Mouse (Mus musculus) stomach, embryonic 16.5 days (tissue): ENCODE measurements around the gene Slc22a14. TPM values are rescaled to one million over a fixed set of nuclear protein-coding genes. Genes with fewer than 3 reads are reported as not detected.

Experiments
- ATAC-seq: fragments of 200-750 bp; cut with Nextera tagmentation; 2 replicates; pipeline ENCODE4 v1.8.0; 2017; ENCODE audit warnings: moderate number of reproducible peaks, moderate TSS enrichment; ENCODE audit not compliant: insufficient read depth, low FRiP score
- H3K27ac ChIP-seq: fragments of 300-500 bp; sonication (generic); 2 replicates; pipeline ENCODE4 v1.5.1; 2014; ENCODE audit warnings: low read length
- H3K27me3 ChIP-seq: fragments of 300-500 bp; sonication (generic); 2 replicates; pipeline ENCODE4 v1.6.1; 2014; ENCODE audit warnings: low read length, control low read depth, mixed read lengths; ENCODE audit not compliant: control insufficient read depth, insufficient read depth
- H3K36me3 ChIP-seq: fragments of 300-500 bp; sonication (generic); 2 replicates; pipeline ENCODE4 v1.6.1; 2014; ENCODE audit warnings: low read length; ENCODE audit not compliant: control insufficient read depth, insufficient read depth
- H3K4me1 ChIP-seq: fragments of 300-500 bp; sonication (generic); 2 replicates; pipeline ENCODE4 v1.6.1; 2014; ENCODE audit warnings: low read length, control low read depth, mixed read lengths; ENCODE audit not compliant: control insufficient read depth, insufficient read depth
- H3K4me2 ChIP-seq: fragments of 300-500 bp; sonication (generic); 2 replicates; pipeline ENCODE4 v1.6.1; 2014; ENCODE audit warnings: low read depth, low read length, mixed read lengths
- H3K4me3 ChIP-seq: fragments of 300-500 bp; sonication (generic); replicated peaks from 2 replicates; pipeline ENCODE4 v1.5.1; 2014; ENCODE audit warnings: mild to moderate bottlenecking, low read length
- H3K9ac ChIP-seq: fragments of 300-500 bp; sonication (generic); 2 replicates; pipeline ENCODE4 v1.6.1; 2014; ENCODE audit warnings: low read length
- H3K9me3 ChIP-seq: fragments of 300-500 bp; sonication (generic); replicated peaks from 2 replicates; pipeline ENCODE4 v1.6.1; 2016; ENCODE audit warnings: low read length, control low read depth; ENCODE audit not compliant: control insufficient read depth
- WGBS: fragments of 180-500 bp; shearing (Covaris S2); extraction: QIAGEN DNeasy Blood & Tissue Kit; methylation state at CpG from one replicate; pipeline ENCODE4 v1.1.7; 2014; 5-methylcytosine and 5-hydroxymethylcytosine counted together
- polyA plus RNA-seq: library from polyadenylated mRNA; unstranded; fragments of >200 nt; fragmentation: Nextera tagmentation; extraction: Ambion mirVana; gene quantifications from 2 replicates; pipeline ENCODE4 v1.2.1, GENCODE M21; 2015

The Slc22a14 gene
- polyA plus RNA-seq, 1 experiment from 2014 or later = not detected

GRCm38 (mm10) chr9:119368367-119368766, 3.0 kb upstream of the Slc22a14 start:
- Histone ChIP-seq H3K27me3 (no peaks in the 10 kb centered on the region), H3K4me1 (no peaks in the 10 kb centered on the region), H3K4me3 (no peak overlapping the region), H3K9me3 (no peaks in the 10 kb centered on the region), H3K36me3 (no peaks in the 10 kb centered on the region), H3K4me2 (no peak overlapping the region), H3K9ac (no peak overlapping the region), H3K27ac (no peak overlapping the region)
- ATAC-seq = no peak
- WGBS = 87% methylated on average over 3 of the region's 3 CpGs

GRCm38 (mm10) chr9:119363229-119363628, 2.1 kb downstream of the Slc22a14 start:
- Histone ChIP-seq H3K36me3 (no peaks in the 10 kb centered on the region), H3K4me1 (0 out of 2 replicates have a peak, but pooled peaks cover 1% of the 10 kb centered on the region), H3K4me2 (no peak overlapping the region), H3K4me3 (no peak overlapping the region), H3K9me3 (no peaks in the 10 kb centered on the region), H3K27ac (no peak overlapping the region), H3K9ac (no peak overlapping the region), H3K27me3 (no peaks in the 10 kb centered on the region)
- ATAC-seq = peak; percentile 58; the same call in 1 of the 2 replicates
- 77% methylated on average over 12 of the region's 12 CpGs for WGBS

GRCm38 (mm10) chr9:119361416-119361815, 3.9 kb downstream of the Slc22a14 start:
- Histone ChIP-seq H3K4me2 (no peak overlapping the region), H3K27me3 (no peaks in the 10 kb centered on the region), H3K27ac (no peak overlapping the region), H3K9ac (no peak overlapping the region), H3K4me1 (peaks cover 8% of the 10 kb centered on the region; the same call in 1 of the 2 replicates), H3K9me3 (no peaks in the 10 kb centered on the region), H3K36me3 (no peaks in the 10 kb centered on the region), H3K4me3 (no peak overlapping the region)
- whole genome bisulfite sequencing = 86% methylated on average over 5 of the region's 5 CpGs
- no peak for ATAC-seq

GRCm38 (mm10) chr9:119358058-119358429, 7.3 kb downstream of the Slc22a14 start:
- Histone ChIP-seq H3K4me3 (peak overlapping the region; percentile 77), H3K27me3 (no peaks in the 10 kb centered on the region), H3K27ac (no peak overlapping the region), H3K4me2 (peak overlapping the region; percentile 95), H3K9me3 (no peaks in the 10 kb centered on the region), H3K36me3 (no peaks in the 10 kb centered on the region), H3K4me1 (peaks cover 8% of the 10 kb centered on the region; the same call in 1 of the 2 replicates), H3K9ac (peak overlapping the region; percentile 81)
- ATAC-seq = no peak
- WGBS = 36% methylated on average over 9 of the region's 9 CpGs

- H3K27me3 ChIP-seq = no peaks in the 10 kb centered on the region
- peak within 1 kb of the TSS; percentile 95 for H3K4me2 ChIP-seq
- H3K36me3 ChIP-seq = no peaks in the 10 kb centered on the region
- no peak within 1 kb of the TSS for H3K27ac ChIP-seq
- peak within 1 kb of the TSS; percentile 77 for H3K4me3 ChIP-seq
- peaks cover 8% of the 10 kb centered on the region; the same call in 1 of the 2 replicates for H3K4me1 ChIP-seq
- peak within 1 kb of the TSS; percentile 81 for H3K9ac ChIP-seq
- 2% methylated on average over 65 of the region's 65 CpGs for WGBS
- no peaks in the 10 kb centered on the region for H3K9me3 ChIP-seq
- peak; percentile 92 for ATAC-seq
Observed at GRCm38 (mm10) chr9:119357331-119358057, 7.9 kb downstream of the Slc22a14 start, which contains the start of gene Xylb. Xylb (plus strand) TSS chr9:119357381.

- ATAC-seq = no peak
- H3K9ac ChIP-seq = no peak overlapping the region
- no peaks in the 10 kb centered on the region for H3K9me3 ChIP-seq
- H3K27me3 ChIP-seq = no peaks in the 10 kb centered on the region
- H3K27ac ChIP-seq = no peak overlapping the region
- H3K4me2 ChIP-seq = no peak overlapping the region
- no peak overlapping the region for H3K4me3 ChIP-seq
- 70% methylated on average over 6 of the region's 6 CpGs for WGBS
- no peaks in the 10 kb centered on the region for H3K36me3 ChIP-seq
- peaks cover 8% of the 10 kb centered on the region; the same call in 1 of the 2 replicates for H3K4me1 ChIP-seq
Observed at GRCm38 (mm10) chr9:119355943-119356342, 9.4 kb downstream of the Slc22a14 start.

- no peak for ATAC-seq
- no peak overlapping the region for H3K9ac ChIP-seq
- 56% methylated on average over 6 of the region's 6 CpGs for WGBS
- no peak overlapping the region for H3K27ac ChIP-seq
- H3K36me3 ChIP-seq = peaks cover 4% of the 10 kb centered on the region; the same call in 1 of the 2 replicates
- peaks cover 8% of the 10 kb centered on the region; the same call in 1 of the 2 replicates for H3K4me1 ChIP-seq
- no peaks in the 10 kb centered on the region for H3K9me3 ChIP-seq
- no peak overlapping the region for H3K4me2 ChIP-seq
- H3K4me3 ChIP-seq = no peak overlapping the region
- H3K27me3 ChIP-seq = no peaks in the 10 kb centered on the region
Observed at GRCm38 (mm10) chr9:119353926-119354325, 11.4 kb downstream of the Slc22a14 start.

GRCm38 (mm10) chr9:119352060-119352459, 13.3 kb downstream of the Slc22a14 start:
- WGBS = 27% methylated on average over 4 of the region's 4 CpGs
- H3K27me3 ChIP-seq = no peaks in the 10 kb centered on the region
- H3K9ac ChIP-seq = no peak overlapping the region
- H3K4me1 ChIP-seq = no peaks in the 10 kb centered on the region; the same call in 1 of the 2 replicates
- H3K4me3 ChIP-seq = no peak overlapping the region
- no peak overlapping the region for H3K27ac ChIP-seq
- no peaks in the 10 kb centered on the region for H3K9me3 ChIP-seq
- peaks cover 13% of the 10 kb centered on the region; the same call in 1 of the 2 replicates for H3K36me3 ChIP-seq
- ATAC-seq = peak; percentile 78; the same call in 1 of the 2 replicates
- H3K4me2 ChIP-seq = no peak overlapping the region

- Histone ChIP-seq H3K9ac (no peak overlapping the region), H3K4me2 (no peak overlapping the region), H3K9me3 (no peaks in the 10 kb centered on the region), H3K4me1 (no peaks in the 10 kb centered on the region), H3K36me3 (peaks cover 15% of the 10 kb centered on the region; the same call in 1 of the 2 replicates), H3K27ac (no peak overlapping the region), H3K4me3 (no peak overlapping the region), H3K27me3 (no peaks in the 10 kb centered on the region)
- no peak for ATAC-seq
- 88% methylated on average over 10 of the region's 10 CpGs for WGBS
Observed at GRCm38 (mm10) chr9:119350947-119351705, 14.2 kb downstream of the Slc22a14 start.
